Mouse (Mus musculus) embryonic facial prominence, embryonic 11.5 days (tissue): ENCODE measurements around the gene Slc24a2. TPM values are rescaled to one million over a fixed set of nuclear protein-coding genes. Genes with fewer than 3 reads are reported as not detected.

ENCODE experiments used
- ATAC-seq: fragments of 200-750 bp; cut with Nextera tagmentation; replicated peaks from 2 replicates; pipeline ENCODE4 v1.8.0; 2017; ENCODE audit warnings: low read depth; ENCODE audit not compliant: insufficient number of reproducible peaks, low FRiP score, low TSS enrichment
- DNase-seq: peaks from one replicate; pipeline ENCODE4 v3.0.0-alpha.2; 2015; ENCODE audit warnings: low spot score
- H3K27ac ChIP-seq: fragments of 300-500 bp; sonication (generic); replicated peaks from 2 replicates; pipeline ENCODE4 v1.5.1; 2014; ENCODE audit warnings: mild to moderate bottlenecking, low read depth, low read length, control low read depth
- H3K27me3 ChIP-seq: fragments of 300-500 bp; sonication (generic); 2 replicates; pipeline ENCODE4 v1.6.1; 2014; ENCODE audit warnings: mild to moderate bottlenecking, low read length, moderate library complexity, mixed read lengths; ENCODE audit not compliant: control insufficient read depth, insufficient read depth
- H3K36me3 ChIP-seq: fragments of 300-500 bp; sonication (generic); replicated peaks from 2 replicates; pipeline ENCODE4 v1.6.1; 2014; ENCODE audit warnings: low read depth, mild to moderate bottlenecking, low read length, moderate library complexity, mixed read lengths; ENCODE audit not compliant: control insufficient read depth, insufficient read depth
- H3K4me1 ChIP-seq: fragments of 300-500 bp; sonication (generic); 2 replicates; pipeline ENCODE4 v1.6.1; 2014; ENCODE audit warnings: low read length, mixed read lengths; ENCODE audit not compliant: control insufficient read depth, insufficient read depth
- H3K4me2 ChIP-seq: fragments of 300-500 bp; sonication (generic); 2 replicates; pipeline ENCODE4 v1.6.1; 2014; ENCODE audit warnings: low read depth, mild to moderate bottlenecking, control low read depth, low read length, moderate library complexity
- H3K4me3 ChIP-seq: fragments of 300-500 bp; sonication (generic); 2 replicates; pipeline ENCODE4 v1.5.1; 2014; ENCODE audit warnings: low read depth, low read length, control low read depth
- H3K9ac ChIP-seq: fragments of 300-500 bp; sonication (generic); replicated peaks from 2 replicates; pipeline ENCODE4 v1.6.1; 2014; ENCODE audit warnings: mild to moderate bottlenecking, control low read depth, low read length
- H3K9me3 ChIP-seq: fragments of 300-500 bp; sonication (generic); replicated peaks from 2 replicates; pipeline ENCODE4 v1.6.1; 2016; ENCODE audit warnings: mild to moderate bottlenecking, low read length, inconsistent platforms, mixed read lengths; ENCODE audit not compliant: control insufficient read depth
- WGBS: fragments of 180-500 bp; shearing (Covaris S2); extraction: QIAGEN DNeasy Blood & Tissue Kit; methylation state at CpG from one replicate; pipeline ENCODE4 v1.1.7; 2014; 5-methylcytosine and 5-hydroxymethylcytosine counted together
- polyA plus RNA-seq: library from polyadenylated mRNA; unstranded; fragments of >200 nt; fragmentation: Nextera tagmentation; extraction: Ambion mirVana; gene quantifications from 2 replicates; pipeline ENCODE4 v1.2.1, GENCODE M21; 2014

The Slc24a2 gene
- polyA plus RNA-seq, 1 experiment from 2014 or later = 0.39 TPM

DNA sequence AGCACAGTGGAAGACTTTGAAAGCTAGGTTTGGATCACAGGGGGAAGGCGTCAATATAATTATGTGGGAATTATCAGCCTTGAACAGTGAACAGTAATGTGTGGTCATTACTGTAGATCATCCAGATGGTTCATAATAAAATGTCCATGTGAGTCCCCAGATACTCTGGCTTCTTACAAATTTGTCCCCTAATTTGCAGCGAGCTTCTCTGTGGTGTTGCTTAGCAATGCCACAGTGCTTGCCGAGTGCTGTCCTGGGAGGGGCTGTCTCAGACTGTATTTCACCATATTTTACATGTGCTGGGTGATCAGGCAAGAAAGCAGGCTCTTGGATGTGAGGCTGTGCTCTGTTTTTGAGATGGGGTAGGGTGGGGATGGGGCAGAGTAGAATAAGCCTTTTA, 172.7 kb downstream of the Slc24a2 start:
- 67% methylated on average over 3 of the region's 3 CpGs for WGBS
- ATAC-seq (0 out of 2 replicates have a peak, but pooled peaks have one; percentile 3), DNase-seq (no peak)
- Histone ChIP-seq H3K36me3 (no peaks in the 10 kb centered on the region), H3K27ac (0 out of 2 replicates have a peak overlapping the region, but pooled peaks have one; percentile 28), H3K9ac (no peak overlapping the region), H3K4me2 (no peak overlapping the region), H3K9me3 (no peaks in the 10 kb centered on the region), H3K4me1 (no peaks in the 10 kb centered on the region), H3K27me3 (no peaks in the 10 kb centered on the region), H3K4me3 (no peak overlapping the region)

- WGBS = 78% methylated on average over 7 of the region's 7 CpGs
- ATAC-seq (no peak), DNase-seq (no peak)
- no peaks in the 10 kb centered on the region for H3K27me3 ChIP-seq
- no peak overlapping the region for H3K9ac ChIP-seq
- H3K4me1 ChIP-seq = no peaks in the 10 kb centered on the region
- no peak overlapping the region for H3K4me3 ChIP-seq
- H3K36me3 ChIP-seq = no peaks in the 10 kb centered on the region
- no peak overlapping the region for H3K27ac ChIP-seq
- no peaks in the 10 kb centered on the region for H3K9me3 ChIP-seq
- H3K4me2 ChIP-seq = no peak overlapping the region
Observed at GRCm38 (mm10) chr4:87055768-87056167, 174.5 kb downstream of the Slc24a2 start.

- ATAC-seq = no peak
- 95% methylated on average over 5 of the region's 5 CpGs for WGBS
- Histone ChIP-seq H3K27ac (no peak overlapping the region), H3K9ac (no peak overlapping the region), H3K4me3 (no peak overlapping the region), H3K4me2 (no peak overlapping the region), H3K36me3 (no peaks in the 10 kb centered on the region), H3K4me1 (no peaks in the 10 kb centered on the region), H3K9me3 (no peaks in the 10 kb centered on the region), H3K27me3 (no peaks in the 10 kb centered on the region)
- no peak for DNase-seq
Observed at GRCm38 (mm10) chr4:87052881-87053280, 177.4 kb downstream of the Slc24a2 start.

- Histone ChIP-seq H3K27ac (no peak overlapping the region), H3K4me2 (no peak overlapping the region), H3K27me3 (no peaks in the 10 kb centered on the region), H3K4me3 (no peak overlapping the region), H3K9me3 (no peaks in the 10 kb centered on the region), H3K36me3 (no peaks in the 10 kb centered on the region), H3K4me1 (no peaks in the 10 kb centered on the region), H3K9ac (no peak overlapping the region)
- no peak for ATAC-seq
- WGBS = 78% methylated on average over 3 of the region's 3 CpGs
- DNase-seq = no peak
Observed at GRCm38 (mm10) chr4:87049061-87049460, 181.2 kb downstream of the Slc24a2 start.

- Histone ChIP-seq H3K4me2 (no peak overlapping the region), H3K4me1 (no peaks in the 10 kb centered on the region), H3K4me3 (no peak overlapping the region), H3K27me3 (no peaks in the 10 kb centered on the region), H3K27ac (no peak overlapping the region), H3K9ac (no peak overlapping the region), H3K36me3 (no peaks in the 10 kb centered on the region), H3K9me3 (no peaks in the 10 kb centered on the region)
- WGBS = 80% methylated on average over 2 of the region's 2 CpGs
- ATAC-seq = no peak
- no peak for DNase-seq
Observed at GRCm38 (mm10) chr4:87047131-87047530, 183.1 kb downstream of the Slc24a2 start.

DNA sequence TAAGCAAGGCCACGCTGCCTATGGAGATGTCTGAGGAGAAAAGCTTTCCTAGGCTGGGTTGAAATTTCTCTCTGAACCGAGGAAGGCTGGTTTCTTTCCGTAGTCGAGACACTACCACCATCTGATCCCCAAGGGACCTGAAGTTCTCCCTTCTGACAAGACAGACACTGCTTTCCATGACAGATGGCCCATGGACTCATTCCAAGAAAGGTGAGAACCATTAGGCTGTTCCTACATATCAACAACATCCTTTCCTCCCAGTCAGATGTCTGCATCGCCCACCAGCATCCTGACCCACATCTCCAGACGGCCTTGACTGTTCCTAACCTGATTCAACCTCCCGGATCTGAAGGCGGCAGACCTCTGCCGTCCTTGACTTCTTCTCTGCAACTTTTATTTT, 187.0 kb downstream of the Slc24a2 start:
- Histone ChIP-seq H3K4me1 (no peaks in the 10 kb centered on the region), H3K27ac (no peak overlapping the region), H3K9ac (no peak overlapping the region), H3K9me3 (no peaks in the 10 kb centered on the region), H3K4me3 (no peak overlapping the region), H3K4me2 (no peak overlapping the region), H3K36me3 (no peaks in the 10 kb centered on the region), H3K27me3 (no peaks in the 10 kb centered on the region)
- WGBS = 85% methylated on average over 9 of the region's 9 CpGs
- DNase-seq (no peak), ATAC-seq (no peak)

GRCm38 (mm10) chr4:87041412-87041997, 188.8 kb downstream of the Slc24a2 start:
- H3K9ac ChIP-seq = no peak overlapping the region
- no peaks in the 10 kb centered on the region for H3K27me3 ChIP-seq
- no peak for DNase-seq
- 85% methylated on average over 7 of the region's 7 CpGs for WGBS
- H3K4me1 ChIP-seq = no peaks in the 10 kb centered on the region
- no peak overlapping the region for H3K4me2 ChIP-seq
- no peaks in the 10 kb centered on the region for H3K36me3 ChIP-seq
- no peak for ATAC-seq
- no peak overlapping the region for H3K4me3 ChIP-seq
- H3K27ac ChIP-seq = no peak overlapping the region
- H3K9me3 ChIP-seq = no peaks in the 10 kb centered on the region

GRCm38 (mm10) chr4:87037592-87037991, 192.7 kb downstream of the Slc24a2 start:
- 75% methylated on average over 4 of the region's 4 CpGs for WGBS
- Histone ChIP-seq H3K4me2 (no peak overlapping the region), H3K9ac (no peak overlapping the region), H3K27ac (no peak overlapping the region), H3K27me3 (no peaks in the 10 kb centered on the region), H3K4me1 (no peaks in the 10 kb centered on the region), H3K36me3 (no peaks in the 10 kb centered on the region), H3K4me3 (no peak overlapping the region), H3K9me3 (no peaks in the 10 kb centered on the region)
- ATAC-seq (no peak), DNase-seq (peak; percentile 50)
